Mouse (Mus musculus) forebrain, postnatal 0 days (tissue): ENCODE data around the gene Anks1b. TPM values are rescaled to one million over a fixed set of nuclear protein-coding genes. Genes with fewer than 3 reads are reported as not detected.
A peak's percentile ranks its signal among the peaks of the same experiment; 100 is the strongest.

ENCODE experiments used
- ATAC-seq: fragments of 200-750 bp; cut with Nextera tagmentation; 2 replicates; pipeline ENCODE4 v1.8.0; 2017; ENCODE audit warnings: mild to moderate bottlenecking, moderate library complexity
- DNase-seq: peaks from one replicate; pipeline ENCODE4 v3.0.0-alpha.2; 2015
- H3K27ac ChIP-seq: fragments of 300-500 bp; sonication (generic); 2 replicates; pipeline ENCODE4 v1.5.1; 2014; ENCODE audit warnings: low read depth, mild to moderate bottlenecking, antibody characterized with exemption, low read length, moderate library complexity, mixed read lengths
- H3K27me3 ChIP-seq: fragments of 300-500 bp; sonication (generic); 2 replicates; pipeline ENCODE4 v1.6.1; 2014; ENCODE audit warnings: mild to moderate bottlenecking, low read length, mixed read lengths; ENCODE audit not compliant: insufficient read depth
- H3K36me3 ChIP-seq: fragments of 300-500 bp; sonication (generic); 2 replicates; pipeline ENCODE4 v1.6.1; 2014; ENCODE audit warnings: mild to moderate bottlenecking, moderate library complexity; ENCODE audit not compliant: insufficient read depth
- H3K4me1 ChIP-seq: fragments of 300-500 bp; sonication (generic); 2 replicates; pipeline ENCODE4 v1.6.1; 2014; ENCODE audit warnings: antibody characterized with exemption; ENCODE audit not compliant: insufficient read depth
- H3K4me2 ChIP-seq: fragments of 300-500 bp; sonication (generic); 2 replicates; pipeline ENCODE4 v1.6.1; 2014; ENCODE audit warnings: low read depth, mild to moderate bottlenecking, moderate library complexity
- H3K4me3 ChIP-seq: fragments of 300-500 bp; sonication (generic); 2 replicates; pipeline ENCODE4 v1.5.1; 2014; ENCODE audit warnings: low read depth, low read length, mixed read lengths
- H3K9ac ChIP-seq: fragments of 300-500 bp; sonication (generic); 2 replicates; pipeline ENCODE4 v1.6.1; 2014; ENCODE audit warnings: mild to moderate bottlenecking
- H3K9me3 ChIP-seq: fragments of 300-500 bp; sonication (generic); 2 replicates; pipeline ENCODE4 v1.6.1; 2016; ENCODE audit warnings: low read length
- CTCF ChIP-seq: sonication (generic); IDR thresholded peaks from 2 replicates; pipeline ENCODE4 v1.5.1; 2016; ENCODE audit warnings: antibody characterized with exemption, control low read depth, low read depth
- WGBS: fragments of 180-500 bp; shearing (Covaris S2); extraction: QIAGEN DNeasy Blood & Tissue Kit; methylation state at CpG from one replicate; pipeline ENCODE4 v1.1.7; 2014; 5-methylcytosine and 5-hydroxymethylcytosine counted together
- polyA plus RNA-seq: library from polyadenylated mRNA; unstranded; fragments of >200 nt; fragmentation: Nextera tagmentation; extraction: Ambion mirVana; gene quantifications from 2 replicates; pipeline ENCODE4 v1.2.1, GENCODE M21; 2015
- total RNA-seq: library from RNA; depleted of rRNA; stranded (reverse); fragments of >200 nt; gene quantifications from 2 replicates; pipeline ENCODE4 v1.2.3, GENCODE M21; 2014

Anks1b gene
- total and polyA plus RNA-seq, 2 experiments from 2014 or later, result 120 to 145 TPM

DNA sequence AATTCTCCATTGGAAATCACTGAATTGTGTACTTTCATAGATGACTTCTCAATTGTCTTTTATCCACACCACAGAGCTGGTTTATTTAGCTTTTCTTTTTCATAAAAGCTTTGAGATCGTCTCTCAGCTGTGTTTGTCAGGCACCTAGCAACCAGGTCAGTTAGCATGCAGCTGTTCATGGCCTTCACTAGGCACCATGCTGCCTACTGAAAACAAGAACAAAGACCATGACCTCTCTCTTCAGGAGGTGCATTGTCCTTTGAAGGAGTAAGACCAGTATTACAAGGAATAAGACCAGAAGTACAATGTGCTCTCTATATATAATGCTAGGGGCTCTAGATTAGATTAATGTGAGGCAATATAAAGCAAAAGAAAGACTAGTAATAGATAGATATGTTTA, 594.2 kb downstream of the Anks1b start:
- 11% methylated on average over 1 of the region's 1 CpGs for WGBS
- H3K4me1 ChIP-seq, result no peaks in the 10 kb centered on the region
- no peak overlapping the region for H3K27ac ChIP-seq
- no peak overlapping the region for H3K4me2 ChIP-seq
- no peak overlapping the region for H3K9ac ChIP-seq
- no peaks in the 10 kb centered on the region for H3K9me3 ChIP-seq
- ATAC-seq, result no peak
- DNase-seq, result no peak
- no peak for TF ChIP-seq CTCF
- no peaks in the 10 kb centered on the region for H3K36me3 ChIP-seq
- no peaks in the 10 kb centered on the region for H3K27me3 ChIP-seq
- no peak overlapping the region for H3K4me3 ChIP-seq

DNA sequence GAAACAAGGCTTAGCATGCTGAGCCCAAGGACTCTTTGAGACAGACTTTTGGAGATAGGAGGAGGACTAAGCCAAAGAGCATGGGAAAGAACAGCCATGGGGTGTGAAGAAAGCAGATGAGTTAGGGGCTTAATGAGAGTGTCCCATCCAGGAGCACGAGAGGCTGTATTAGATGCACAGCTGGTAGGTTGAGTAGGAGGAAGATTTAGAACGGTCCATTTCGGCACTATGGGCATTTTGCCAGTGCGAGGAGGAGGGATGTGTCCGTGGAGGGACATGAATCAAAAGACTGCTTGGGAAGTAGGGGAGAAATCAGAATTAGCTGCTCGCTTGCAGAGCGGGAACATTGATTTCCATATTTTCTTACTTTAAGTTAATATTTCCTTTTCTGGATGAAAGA, 620.1 kb downstream of the Anks1b start:
- Histone ChIP-seq H3K27ac (peak overlapping the region; percentile 54; the same call in 1 of the 2 replicates), H3K4me1 (peaks cover 8% of the 10 kb centered on the region; the same call in 1 of the 2 replicates), H3K4me2 (no peak overlapping the region), H3K36me3 (no peaks in the 10 kb centered on the region), H3K9ac (no peak overlapping the region), H3K9me3 (no peaks in the 10 kb centered on the region), H3K4me3 (no peak overlapping the region), H3K27me3 (no peaks in the 10 kb centered on the region)
- TF ChIP-seq CTCF, result no peak
- DNase-seq (peak; percentile 18), ATAC-seq (no peak)
- 53% methylated on average over 7 of the region's 7 CpGs for WGBS

DNA sequence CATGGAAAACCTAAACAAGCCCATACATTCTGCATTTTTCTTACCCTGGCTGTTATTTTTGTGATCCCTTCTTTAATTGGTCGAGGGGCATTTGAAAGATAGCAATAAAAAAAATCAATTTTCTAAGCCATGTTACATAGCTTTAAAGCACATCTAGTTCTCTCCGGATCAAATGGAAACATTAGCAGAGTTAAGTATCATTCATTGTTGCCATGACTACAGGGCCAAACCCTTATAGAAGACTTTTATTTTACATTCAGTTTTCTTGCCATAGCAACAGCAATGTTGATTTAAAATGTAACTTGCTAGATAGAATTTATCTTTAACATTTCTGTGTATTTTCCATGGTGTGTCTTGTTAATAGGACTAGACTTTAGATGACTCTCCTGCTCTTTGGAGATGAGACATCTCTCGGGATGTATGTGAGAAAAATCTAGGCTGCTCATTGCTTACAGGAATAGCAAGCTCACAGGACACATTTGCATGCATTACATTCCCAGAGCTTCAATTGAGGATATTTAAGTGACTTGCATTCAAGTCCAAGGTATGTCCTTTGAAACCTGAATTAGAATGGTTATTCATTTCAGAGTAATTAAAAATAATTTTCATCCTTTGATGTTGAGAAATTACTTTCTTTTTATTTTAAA, 620.8 kb downstream of the Anks1b start:
- peak; percentile 60 for DNase-seq
- no peak overlapping the region for H3K4me2 ChIP-seq
- no peak overlapping the region for H3K9ac ChIP-seq
- ATAC-seq, result peak; percentile 63
- no peak for TF ChIP-seq CTCF
- H3K27me3 ChIP-seq, result no peaks in the 10 kb centered on the region
- H3K9me3 ChIP-seq, result no peaks in the 10 kb centered on the region
- H3K4me3 ChIP-seq, result no peak overlapping the region
- no peaks in the 10 kb centered on the region for H3K36me3 ChIP-seq
- WGBS, result 43% methylated on average over 3 of the region's 3 CpGs
- peak overlapping the region; percentile 54 for H3K27ac ChIP-seq
- peaks cover 8% of the 10 kb centered on the region; the same call in 1 of the 2 replicates for H3K4me1 ChIP-seq

DNA sequence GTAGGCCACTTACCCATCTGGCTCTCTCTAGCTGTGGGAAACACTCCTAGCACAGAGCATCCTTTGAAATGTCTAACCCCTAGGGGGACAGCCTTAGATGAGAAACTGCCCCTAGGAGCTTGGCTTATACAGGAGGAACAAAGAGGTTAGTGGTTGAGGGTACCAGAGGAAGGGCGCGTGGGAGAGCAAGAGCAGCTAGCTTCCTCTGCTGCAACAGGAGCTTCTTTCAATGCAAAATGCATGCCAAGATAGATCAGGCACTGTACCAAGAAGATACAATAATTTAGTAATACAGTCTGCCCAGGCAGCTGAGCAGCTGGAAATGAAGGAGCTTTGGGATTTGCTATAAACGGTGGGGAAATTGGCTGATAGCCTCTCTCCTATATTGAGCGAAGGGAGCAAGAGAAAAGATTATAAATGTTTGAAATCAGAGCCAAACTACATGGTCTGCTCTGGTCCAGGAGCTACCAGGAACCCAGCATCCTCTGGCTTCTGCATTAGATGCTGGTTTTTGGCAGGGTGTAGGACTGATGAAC, 621.7 kb downstream of the Anks1b start:
- Histone ChIP-seq H3K27me3 (no peaks in the 10 kb centered on the region), H3K27ac (peak overlapping the region; percentile 66), H3K4me2 (no peak overlapping the region), H3K9me3 (no peaks in the 10 kb centered on the region), H3K36me3 (no peaks in the 10 kb centered on the region), H3K4me1 (peaks cover 8% of the 10 kb centered on the region; the same call in 1 of the 2 replicates), H3K4me3 (no peak overlapping the region), H3K9ac (no peak overlapping the region)
- DNase-seq, result peak; percentile 70
- peak; percentile 82 for ATAC-seq
- WGBS, result 41% methylated on average over 4 of the region's 4 CpGs
- peak; percentile 31; the same call in 1 of the 2 replicates for TF ChIP-seq CTCF

DNA sequence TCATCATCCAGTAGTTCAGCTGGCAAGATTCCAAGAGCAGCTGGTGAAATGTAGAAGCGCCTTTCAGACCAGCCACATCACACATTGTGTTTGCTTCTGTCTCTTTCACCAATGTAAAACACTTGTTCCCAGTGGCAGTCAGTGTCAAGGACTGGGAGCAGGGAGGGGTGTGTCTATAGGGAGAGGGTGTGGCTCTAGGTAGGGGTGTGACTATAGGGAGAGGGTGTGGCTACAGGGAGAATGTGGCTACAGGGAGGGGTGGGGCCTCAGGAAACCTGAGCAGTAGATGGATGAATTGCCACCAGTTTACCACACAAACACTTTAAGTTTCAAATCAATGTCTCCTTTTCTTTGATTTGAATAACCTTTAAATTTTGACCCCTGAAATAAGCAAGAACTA, 634.3 kb downstream of the Anks1b start:
- H3K36me3 ChIP-seq, result no peaks in the 10 kb centered on the region
- H3K27me3 ChIP-seq, result no peaks in the 10 kb centered on the region
- DNase-seq, result no peak
- no peak overlapping the region for H3K4me3 ChIP-seq
- H3K4me2 ChIP-seq, result no peak overlapping the region
- H3K9ac ChIP-seq, result no peak overlapping the region
- H3K27ac ChIP-seq, result no peak overlapping the region
- no peak for TF ChIP-seq CTCF
- WGBS, result 42% methylated on average over 1 of the region's 1 CpGs
- no peaks in the 10 kb centered on the region for H3K9me3 ChIP-seq
- no peaks in the 10 kb centered on the region for H3K4me1 ChIP-seq
- no peak for ATAC-seq

DNA sequence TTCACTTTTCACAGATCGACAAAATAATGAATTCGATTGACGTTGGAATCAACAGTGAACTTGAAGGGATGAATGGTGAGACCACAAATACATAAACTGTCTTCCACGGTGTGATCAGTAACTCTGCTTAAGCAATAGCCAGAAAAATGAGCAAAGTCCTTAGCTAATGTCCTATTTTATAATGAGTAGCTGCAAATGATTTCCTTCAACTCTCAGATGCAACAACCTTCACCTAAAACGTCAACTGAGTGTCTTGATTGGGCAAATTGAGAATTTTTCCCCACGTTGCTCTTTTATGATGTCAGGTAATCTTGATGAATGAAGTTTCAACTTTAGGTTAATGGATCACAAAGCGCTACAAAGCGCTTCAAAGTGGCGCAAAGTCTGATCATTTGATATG, 639.5 kb downstream of the Anks1b start:
- Histone ChIP-seq H3K27ac (no peak overlapping the region), H3K36me3 (no peaks in the 10 kb centered on the region), H3K4me1 (no peaks in the 10 kb centered on the region), H3K9me3 (peaks cover 3% of the 10 kb centered on the region; the same call in 1 of the 2 replicates), H3K27me3 (no peaks in the 10 kb centered on the region), H3K9ac (no peak overlapping the region), H3K4me2 (no peak overlapping the region), H3K4me3 (no peak overlapping the region)
- no peak for ATAC-seq
- TF ChIP-seq CTCF, result no peak
- DNase-seq, result no peak
- 80% methylated on average over 9 of the region's 9 CpGs for WGBS

DNA sequence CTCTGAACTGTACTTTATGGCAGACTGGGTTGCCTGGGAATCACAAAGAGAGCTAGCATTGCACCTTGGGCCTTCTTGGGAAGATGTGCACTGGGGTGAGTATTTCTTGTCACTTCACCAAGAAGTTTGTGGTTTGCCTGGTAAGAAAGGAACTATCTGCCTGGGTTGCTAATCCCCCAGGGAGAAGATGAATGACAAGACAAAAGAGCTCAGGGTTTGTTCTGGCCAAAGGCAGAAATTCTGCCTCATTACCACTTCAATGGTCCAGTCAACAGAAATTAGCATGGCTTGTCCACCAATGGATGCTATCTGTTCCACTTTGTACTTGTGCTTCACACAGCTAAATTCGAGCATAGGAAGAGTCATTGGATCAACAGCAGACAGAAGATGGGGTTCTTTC, 658.5 kb downstream of the Anks1b start:
- Histone ChIP-seq H3K4me3 (no peak overlapping the region), H3K36me3 (no peaks in the 10 kb centered on the region), H3K4me2 (no peak overlapping the region), H3K27ac (no peak overlapping the region), H3K9ac (no peak overlapping the region), H3K27me3 (no peaks in the 10 kb centered on the region), H3K4me1 (no peaks in the 10 kb centered on the region), H3K9me3 (no peaks in the 10 kb centered on the region)
- 20% methylated on average over 1 of the region's 1 CpGs for WGBS
- TF ChIP-seq CTCF, result no peak
- DNase-seq (no peak), ATAC-seq (no peak)
